Mouse (Mus musculus) kidney, adult 2 months (tissue): ENCODE data around the gene Ercc2.

Source experiments
- CTCF ChIP-seq: fragments of 200-500 bp; conservative IDR thresholded peaks from 2 replicates; pipeline ENCODE4 v1.5.1; 2011; ENCODE audit warnings: low read depth, mild to moderate bottlenecking, control low read depth, low read length, moderate library complexity, mixed read lengths; ENCODE audit not compliant: insufficient read depth, insufficient read length
- POLR2A ChIP-seq: fragments of 200-500 bp; IDR thresholded peaks from one replicate; pipeline ENCODE4 v1.6.1; 2011; ENCODE audit warnings: low read depth, low read length, control low read depth

GRCm38 (mm10) chr7:19368380-19368779 is 13.4 kb upstream of the Ercc2 start:
- no peak for TF ChIP-seq POLR2A
- TF ChIP-seq CTCF = no peak
